Mouse (Mus musculus) liver, embryonic 14.5 days (tissue): ENCODE results near the gene Zscan21. TPM values are rescaled to one million over a fixed set of nuclear protein-coding genes. Genes with fewer than 3 reads are reported as not detected.
A peak's percentile ranks its signal among the peaks of the same experiment; 100 is the strongest.

ENCODE experiments used
- ATAC-seq: fragments of 200-750 bp; cut with Nextera tagmentation; 2 replicates; pipeline ENCODE4 v1.8.0; 2017; ENCODE audit warnings: moderate number of reproducible peaks, mild to moderate bottlenecking, moderate library complexity; ENCODE audit not compliant: insufficient read depth
- DNase-seq, 3 experiments: peaks; one replicate each; pipeline ENCODE4 v3.0.0-alpha.2; 2012 to 2013; ENCODE audit warnings: low read depth in 3 of 3, low spot score in 3 of 3
- H3K27ac ChIP-seq: fragments of 300-500 bp; sonication (generic); 2 replicates; pipeline ENCODE4 v1.5.1; 2014; ENCODE audit warnings: moderate library complexity, mild to moderate bottlenecking, control low read depth, inconsistent platforms
- H3K27me3 ChIP-seq: fragments of 300-500 bp; sonication (generic); 2 replicates; pipeline ENCODE4 v1.6.1; 2014; ENCODE audit warnings: mild to moderate bottlenecking, low read length, moderate library complexity; ENCODE audit not compliant: control insufficient read depth, insufficient read depth
- H3K36me3 ChIP-seq: fragments of 300-500 bp; sonication (generic); replicated peaks from 2 replicates; pipeline ENCODE4 v1.6.1; 2014; ENCODE audit warnings: low read depth; ENCODE audit not compliant: control insufficient read depth, insufficient read depth
- H3K4me1 ChIP-seq, 2 experiments: fragments of 200-500 bp in 1 of 2; fragments of 300-500 bp in 1 of 2; sonication (generic) in 1 of 2; replicated peaks; 2 replicates each; pipeline ENCODE4 v1.6.1; 2012 to 2014; ENCODE audit warnings: antibody characterized with exemption in 1 of 2, inconsistent platforms in 1 of 2, low read length in 1 of 2; ENCODE audit not compliant: control insufficient read depth in 2 of 2, insufficient read depth in 2 of 2
- H3K4me2 ChIP-seq: fragments of 300-500 bp; sonication (generic); 2 replicates; pipeline ENCODE4 v1.6.1; 2014; ENCODE audit warnings: low read depth, mild to moderate bottlenecking, control low read depth, moderate library complexity
- H3K4me3 ChIP-seq, 2 experiments: fragments of 200-500 bp in 1 of 2; fragments of 300-500 bp in 1 of 2; sonication (generic) in 1 of 2; 2 replicates each; pipeline ENCODE4 v1.5.1; 2012 to 2014; ENCODE audit warnings: low read depth in 2 of 2, low read length in 2 of 2, mild to moderate bottlenecking in 2 of 2, control low read depth in 1 of 2, inconsistent platforms in 1 of 2, moderate library complexity in 1 of 2; ENCODE audit not compliant: insufficient read depth in 1 of 2
- H3K9ac ChIP-seq: fragments of 300-500 bp; sonication (generic); replicated peaks from 2 replicates; pipeline ENCODE4 v1.6.1; 2014; ENCODE audit warnings: mild to moderate bottlenecking, control low read depth, moderate library complexity
- H3K9me3 ChIP-seq: fragments of 300-500 bp; sonication (generic); 2 replicates; pipeline ENCODE4 v1.6.1; 2016; ENCODE audit warnings: low read length, mixed read lengths; ENCODE audit not compliant: control insufficient read depth
- CTCF ChIP-seq: IDR thresholded peaks from 2 replicates; pipeline ENCODE4 v1.5.1; 2016; ENCODE audit warnings: antibody characterized with exemption, low read depth, control low read depth
- EP300 ChIP-seq: IDR thresholded peaks from 2 replicates; pipeline ENCODE4 v1.6.1; 2016; ENCODE audit warnings: antibody characterized with exemption, low read depth
- WGBS: fragments of 180-500 bp; shearing (Covaris S2); extraction: QIAGEN DNeasy Blood & Tissue Kit; methylation state at CpG from one replicate; pipeline ENCODE4 v1.1.7; 2014; ENCODE audit not compliant: insufficient replicate concordance; 5-methylcytosine and 5-hydroxymethylcytosine counted together
- polyA plus RNA-seq, 2 experiments: library from polyadenylated mRNA; depleted of rRNA in 1 of 2; stranded (reverse) in 1 of 2; unstranded in 1 of 2; fragments of >200 nt; fragmentation: Nextera tagmentation in 1 of 2; extraction: Ambion mirVana in 1 of 2; gene quantifications; 2 replicates each; pipeline versions ENCODE4 v1.2.1 to v1.2.3; 2012 to 2014

The Zscan21 gene
- 5.3 and 7.7 TPM in 2 replicates for polyA plus RNA-seq (2012; rRNA removed)
- polyA plus RNA-seq (2014; fragmentation: Nextera tagmentation; extraction: Ambion mirVana), result 13.3 and 13.9 TPM in 2 replicates

DNA sequence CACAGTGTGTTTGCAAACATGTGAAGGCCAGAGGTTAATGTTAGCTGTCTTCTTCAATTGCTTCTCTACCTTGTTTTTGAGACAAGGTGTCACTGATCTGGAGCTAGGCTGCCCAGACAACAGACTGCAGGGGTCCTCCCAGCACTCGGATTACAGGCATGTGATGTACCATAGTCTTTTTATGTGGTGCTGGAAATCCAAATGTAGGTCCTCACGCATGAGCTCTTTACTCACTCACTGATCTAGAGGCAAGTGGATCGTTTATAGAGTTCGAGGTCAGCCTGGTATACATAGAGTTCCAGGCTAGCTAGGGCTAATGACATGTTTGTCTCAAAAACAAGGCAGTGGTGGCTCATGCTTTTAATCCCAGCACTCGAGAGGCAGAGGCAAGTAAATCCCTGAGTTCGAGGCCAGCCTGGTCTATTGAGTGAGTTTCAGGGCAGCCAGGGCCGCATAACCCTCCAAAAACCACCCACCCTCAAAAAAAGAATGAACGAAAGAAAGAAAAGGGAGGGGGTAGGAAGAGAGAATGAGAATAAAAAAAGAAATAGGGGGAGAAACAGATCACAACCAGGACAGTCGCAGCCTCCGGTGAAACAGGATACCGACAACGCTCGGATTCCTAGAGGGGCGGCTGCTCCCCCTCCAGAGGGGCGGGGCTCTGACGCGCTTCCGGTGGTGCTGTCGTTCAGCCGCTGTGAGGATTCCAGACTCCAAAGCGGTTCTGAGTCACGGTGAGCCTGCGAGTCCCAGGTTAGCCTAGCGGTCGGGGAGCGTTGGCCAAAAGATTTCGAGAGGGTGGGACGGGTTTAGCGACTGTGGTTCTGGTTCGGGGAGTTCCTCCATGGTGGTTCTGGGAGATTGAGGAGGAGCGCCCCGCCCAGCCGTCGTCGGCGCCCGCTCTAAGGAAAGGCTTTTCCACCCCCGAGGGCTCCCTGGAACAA, at the start of gene Zscan21:
TSS of gene Zscan21 (plus strand) at position 649 of the 944 bp plus-strand sequence.
- peak within 1 kb of the TSS; percentile 85 for H3K9ac ChIP-seq
- ATAC-seq (peak; percentile 97), DNase-seq (peak; percentile 80 to 83 (median 80))
- H3K4me1 ChIP-seq, result peaks cover 14 to 21% of the 10 kb centered on the region in 2 experiments
- TF ChIP-seq CTCF (peak; percentile 43; the same call in 1 of the 2 replicates), EP300 (no peak)
- H3K4me3 ChIP-seq, result peak within 1 kb of the TSS; percentile 85 to 98
- 7% methylated on average over 38 of the region's 38 CpGs for WGBS
- H3K36me3 ChIP-seq, result no peaks in the 10 kb centered on the region; the same call in 1 of the 2 replicates
- no peaks in the 10 kb centered on the region for H3K9me3 ChIP-seq
- peak within 1 kb of the TSS; percentile 88 for H3K4me2 ChIP-seq
- H3K27me3 ChIP-seq, result no peaks in the 10 kb centered on the region
- peak within 1 kb of the TSS; percentile 86 for H3K27ac ChIP-seq

- H3K4me1 ChIP-seq, result no peaks in the 10 kb centered on the region
- no peak overlapping the region for H3K4me3 ChIP-seq
- DNase-seq (no peak), ATAC-seq (no peak)
- no peak overlapping the region for H3K9ac ChIP-seq
- no peaks in the 10 kb centered on the region for H3K27me3 ChIP-seq
- H3K4me2 ChIP-seq, result no peak overlapping the region
- TF ChIP-seq CTCF (no peak), EP300 (no peak)
- no peaks in the 10 kb centered on the region for H3K36me3 ChIP-seq
- no peaks in the 10 kb centered on the region for H3K9me3 ChIP-seq
- WGBS, result 70% methylated on average over 4 of the region's 4 CpGs
- no peak overlapping the region for H3K27ac ChIP-seq
These were observed 42.9 kb upstream of the Zscan21 start for GRCm38 (mm10) chr5:138073803-138074202.

- Histone ChIP-seq H3K9ac (no peak overlapping the region), H3K4me2 (no peak overlapping the region), H3K27ac (no peak overlapping the region), H3K4me1 (no peaks in the 10 kb centered on the region), H3K36me3 (no peaks in the 10 kb centered on the region), H3K27me3 (no peaks in the 10 kb centered on the region), H3K9me3 (no peaks in the 10 kb centered on the region), H3K4me3 (no peak overlapping the region)
- no peak for TF ChIP-seq EP300
- TF ChIP-seq CTCF, result no peak
- WGBS, result 50% methylated on average over 3 of the region's 3 CpGs
- no peak for DNase-seq
- ATAC-seq, result no peak
These were observed 41.0 kb upstream of the Zscan21 start for GRCm38 (mm10) chr5:138075684-138076083.

DNA sequence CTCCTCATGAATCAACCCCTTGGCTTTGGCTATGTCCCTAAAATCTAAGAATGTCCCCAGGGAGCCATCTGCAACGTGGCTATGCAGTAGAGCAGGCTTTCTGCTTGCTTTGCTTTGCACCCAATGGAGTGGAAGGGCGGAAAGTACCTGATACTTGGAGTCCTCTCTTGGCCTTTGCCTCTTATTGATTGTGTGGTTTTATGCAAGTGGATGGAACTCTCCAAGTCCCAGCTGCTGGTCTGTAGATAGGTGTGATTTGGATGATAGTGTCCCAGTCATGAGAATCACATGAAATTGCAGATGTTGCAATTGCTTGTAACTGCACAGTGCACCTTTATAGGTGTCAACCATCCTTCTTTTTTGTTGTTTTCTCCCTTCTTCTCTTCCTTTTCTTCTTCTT, 40.6 kb upstream of the Zscan21 start:
- DNase-seq, result no peak
- 35% methylated on average over 2 of the region's 2 CpGs for WGBS
- no peak overlapping the region for H3K27ac ChIP-seq

DNA sequence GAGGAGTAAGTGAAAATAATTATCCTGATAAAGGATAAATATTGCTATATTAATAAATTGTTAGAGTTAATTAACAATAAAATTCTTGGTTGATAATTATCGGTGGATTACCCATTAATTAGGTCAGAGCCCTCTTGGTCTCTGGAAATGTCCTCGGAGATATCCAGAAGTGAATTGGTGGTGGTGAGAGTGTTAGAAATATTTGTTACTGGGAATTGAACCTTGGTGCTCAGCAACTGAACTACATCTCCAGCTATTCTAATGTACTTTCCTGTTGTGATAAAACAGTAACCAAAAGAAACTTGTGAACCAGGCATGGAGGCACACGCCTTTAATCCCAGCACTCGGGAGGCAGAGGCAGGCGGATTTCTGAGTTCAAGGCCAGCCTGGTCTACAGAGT, 36.2 kb upstream of the Zscan21 start:
- 74% methylated on average over 5 of the region's 5 CpGs for WGBS

More for the DNA sequence above, 40.6 kb upstream of the Zscan21 start:
- no peak overlapping the region for H3K4me3 ChIP-seq
- TF ChIP-seq EP300 (no peak), CTCF (no peak)
- no peaks in the 10 kb centered on the region for H3K4me1 ChIP-seq
- no peak for ATAC-seq
- no peaks in the 10 kb centered on the region for H3K36me3 ChIP-seq
- H3K9me3 ChIP-seq, result no peaks in the 10 kb centered on the region
- H3K27me3 ChIP-seq, result no peaks in the 10 kb centered on the region
- H3K9ac ChIP-seq, result no peak overlapping the region
- H3K4me2 ChIP-seq, result no peak overlapping the region

More for the DNA sequence above, 36.2 kb upstream of the Zscan21 start:
- H3K36me3 ChIP-seq, result no peaks in the 10 kb centered on the region
- TF ChIP-seq CTCF (no peak), EP300 (no peak)
- no peak overlapping the region for H3K9ac ChIP-seq
- no peak overlapping the region for H3K4me3 ChIP-seq
- no peak overlapping the region for H3K4me2 ChIP-seq
- no peak overlapping the region for H3K27ac ChIP-seq
- no peaks in the 10 kb centered on the region for H3K9me3 ChIP-seq
- H3K27me3 ChIP-seq, result no peaks in the 10 kb centered on the region
- ATAC-seq (no peak), DNase-seq (no peak)
- H3K4me1 ChIP-seq, result peaks cover 9 to 13% of the 10 kb centered on the region in 2 experiments
